Mouse (Mus musculus) gastrocnemius, postnatal 4 days (tissue): Measurements from ENCODE around the gene Six1. TPM values are rescaled to one million over a fixed set of nuclear protein-coding genes. Genes with fewer than 3 reads are reported as not detected.
A peak's percentile ranks its signal among the peaks of the same experiment; 100 is the strongest.
"Not testable (repeated sequence)": the region's sequence is repeated elsewhere in the genome, so short reads cannot be mapped to it uniquely, and the experiment has no call there.

Experiments used
- DNase-seq, 2 experiments: peaks; one replicate each; pipeline ENCODE4 v3.0.0; 2021 to 2022; ENCODE audit warnings: low spot score in 2 of 2, mixed read lengths in 2 of 2
- long read RNA-seq, 2 experiments: library from polyadenylated mRNA; stranded (forward); transcript quantifications; one replicate each; pipeline ENCODE4 v2.0.0; 2021
- total RNA-seq, 2 experiments: library from RNA; stranded (reverse); gene quantifications; 2 replicates each; pipeline ENCODE4 v1.2.3; 2021

Gene Six1
- 10 to 100 TPM; 51.0 to 60.8 TPM for total RNA-seq
- long read RNA-seq, experiment 1, transcript Six1-201 (2 exons, 3,316 nt): major isoform, 29 of 43 reads
- long read RNA-seq, experiment 1, partial matches to known transcripts: 0 of 43 reads
- long read RNA-seq, experiment 1, other reads (novel, unspliced or antisense): 11 of 43 reads
- long read RNA-seq, experiment 2, transcript Six1-201 (2 exons, 3,316 nt): major isoform, 43 of 54 reads
- long read RNA-seq, experiment 2, partial matches to known transcripts: 0 of 54 reads
- long read RNA-seq, experiment 2, other reads (novel, unspliced or antisense): 10 of 54 reads

GRCm38 (mm10) chr12:73053668-73054241 is at the start of gene Six1:
Six1 (minus strand) TSS chr12:73053887.
- peak; percentile 81 to 91 for DNase-seq

DNA sequence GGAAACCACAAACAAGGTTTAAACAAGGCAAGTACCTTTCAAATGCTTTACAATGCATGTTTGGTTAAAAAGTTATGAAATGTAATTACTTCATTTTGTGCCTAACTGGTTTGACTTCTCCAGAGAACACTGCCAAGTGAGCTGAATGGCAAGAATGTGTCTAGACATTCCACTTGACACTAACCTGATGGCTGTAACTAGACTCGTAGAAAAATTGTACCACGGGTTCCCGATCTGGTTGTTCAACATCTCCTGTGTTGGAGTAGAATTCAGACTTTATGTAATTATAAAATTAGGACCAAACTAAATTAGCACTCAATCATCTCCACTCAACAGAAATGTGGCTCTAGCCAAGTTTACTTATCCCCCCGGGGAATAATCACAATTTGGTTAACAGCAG is 44.9 kb upstream of the Six1 start:
- DNase-seq: no peak

- not testable (repeated sequence) for DNase-seq
These were observed 42.5 kb upstream of the Six1 start for GRCm38 (mm10) chr12:73096177-73096576.

GRCm38 (mm10) chr12:73094605-73095004 is 40.9 kb upstream of the Six1 start:
- no peak for DNase-seq

DNA sequence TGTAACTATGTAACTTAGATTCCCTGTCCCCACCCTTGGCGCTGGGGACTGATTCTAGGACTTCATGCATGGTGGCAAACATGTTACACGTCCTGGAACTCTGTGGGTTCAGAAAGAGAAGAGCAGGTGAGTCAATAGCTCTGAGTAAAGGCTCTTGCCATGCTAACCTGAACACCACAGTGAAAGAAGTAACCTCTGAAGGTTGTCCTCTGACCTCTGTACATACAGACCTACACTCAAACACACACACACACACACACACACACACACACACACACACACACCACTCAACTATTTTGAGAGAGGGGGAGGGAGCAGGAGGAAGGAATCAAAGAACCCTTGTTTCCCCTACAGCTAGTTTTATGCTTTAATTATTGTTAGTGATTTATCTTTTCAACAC is 40.5 kb upstream of the Six1 start:
- no peak for DNase-seq

DNA sequence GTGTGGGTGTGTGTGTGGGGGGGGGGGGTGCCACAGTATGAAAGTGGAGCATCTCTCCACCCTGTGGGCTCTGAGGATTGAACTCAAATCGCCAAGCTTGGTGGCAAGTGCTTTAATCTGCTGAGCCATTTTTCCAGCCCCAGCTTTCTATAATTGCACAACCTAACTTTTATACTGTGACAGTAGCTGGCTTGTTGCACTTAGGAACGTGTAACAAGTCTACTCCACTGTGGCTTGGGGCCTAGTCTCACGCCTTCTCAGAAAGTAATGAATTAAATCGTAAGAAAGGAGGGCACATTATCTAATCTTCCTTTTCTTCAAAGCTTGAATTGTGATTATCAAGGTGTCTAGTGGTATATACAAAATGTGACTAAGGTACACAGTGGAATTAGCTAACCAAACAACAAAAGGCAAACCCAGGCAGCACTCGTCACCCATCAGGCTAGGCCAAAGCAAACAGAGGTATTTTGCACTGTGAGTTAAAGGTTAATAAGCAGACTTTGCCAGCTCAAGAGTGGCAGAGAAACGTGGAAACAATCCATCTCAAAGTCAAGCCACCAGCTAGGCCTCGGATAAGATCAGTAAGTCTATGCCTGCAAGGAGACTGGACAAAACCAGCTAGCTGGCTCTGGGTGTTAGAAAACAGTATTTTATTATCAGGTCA is 37.1 kb upstream of the Six1 start:
- no peak for DNase-seq

- no peak for DNase-seq
These were observed 35.2 kb upstream of the Six1 start for GRCm38 (mm10) chr12:73088911-73089310.

- DNase-seq: no peak
These were observed 34.8 kb upstream of the Six1 start for GRCm38 (mm10) chr12:73088500-73088899.

GRCm38 (mm10) chr12:73087086-73087485 is 33.4 kb upstream of the Six1 start:
- no peak for DNase-seq

- DNase-seq: no peak
These were observed 32.3 kb upstream of the Six1 start for GRCm38 (mm10) chr12:73085739-73086630.

DNA sequence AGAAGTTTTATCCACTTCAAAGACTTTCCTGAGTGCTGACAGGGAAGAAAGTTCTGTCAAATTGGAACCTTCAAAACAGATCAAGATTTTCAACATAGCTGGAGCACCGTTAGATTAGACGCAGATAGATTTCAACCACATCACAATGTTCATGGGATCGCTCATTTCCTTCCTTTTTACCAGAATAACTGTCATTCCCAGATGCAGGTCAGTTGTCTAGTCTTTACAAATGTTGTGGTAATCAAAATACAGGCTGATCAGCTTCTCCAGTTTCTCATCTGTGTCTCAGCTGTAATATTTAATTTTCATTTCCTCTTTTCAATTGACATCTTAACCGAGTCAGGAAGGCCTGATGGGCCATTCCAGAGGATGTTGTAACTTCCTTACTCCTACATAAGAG is 30.1 kb upstream of the Six1 start:
- no peak for DNase-seq

DNA sequence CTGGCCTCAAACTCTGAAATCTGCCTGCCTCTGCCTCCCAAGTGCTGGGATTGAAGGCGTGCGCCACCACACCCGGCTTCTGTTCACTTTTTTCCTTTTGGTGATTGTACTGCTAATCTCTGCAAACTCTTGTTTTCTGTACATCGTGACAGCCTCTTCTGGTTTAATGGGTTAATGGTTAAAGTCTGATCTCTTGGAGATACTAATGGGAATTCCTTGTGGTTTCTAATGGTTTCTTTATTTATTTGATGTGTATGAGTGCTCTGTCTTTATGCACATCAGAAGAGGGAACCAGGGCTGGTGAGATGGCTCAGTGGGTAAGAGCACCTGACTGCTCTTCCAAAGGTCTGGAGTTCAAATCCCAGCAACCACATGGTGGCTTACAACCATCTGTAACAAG is 28.1 kb upstream of the Six1 start:
- DNase-seq: not testable (repeated sequence)

- DNase-seq: no peak
These were observed 7.2 kb upstream of the Six1 start for GRCm38 (mm10) chr12:73060805-73061410.

- DNase-seq: no peak
These were observed 3.8 kb upstream of the Six1 start for GRCm38 (mm10) chr12:73057492-73057891.

GRCm38 (mm10) chr12:73055451-73055850 is 1.8 kb upstream of the Six1 start:
- DNase-seq: no peak

- no peak for DNase-seq
These were observed 994 bp upstream of the Six1 start for GRCm38 (mm10) chr12:73054576-73055185.

- peak; percentile 29 to 44 for DNase-seq
These were observed 766 bp downstream of the Six1 start for GRCm38 (mm10) chr12:73052651-73053591.

GRCm38 (mm10) chr12:73052036-73052650 is 1.5 kb downstream of the Six1 start:
- DNase-seq: peak in 1 of 2 experiments; percentile 32
